Mouse (Mus musculus): ENCODE data around the gene Panx3.

- TF ChIP-seq TAL1 (IDR thresholded peaks at IDR 0.05; ENCODE audit: low read length) = no peak
- TF ChIP-seq GATA1 (IDR thresholded peaks at IDR 0.05; ENCODE audit: low read length) = no peak
These were observed 30.3 kb downstream of the Panx3 start for GRCm38 (mm10) chr9:37638721-37639120.
